Mouse (Mus musculus) small intestine, adult 2 months (tissue): ENCODE measurements around the gene Cd52.
A peak's percentile ranks its signal among the peaks of the same experiment; 100 is the strongest.

ENCODE experiments used
- CTCF ChIP-seq: fragments of 200-500 bp; IDR thresholded peaks from 2 replicates; pipeline ENCODE4 v1.5.1; 2012; ENCODE audit warnings: low read depth, mild to moderate bottlenecking, control low read depth, inconsistent platforms, low read length, moderate library complexity, mixed read lengths; ENCODE audit not compliant: insufficient replicate concordance, insufficient read length; ENCODE audit errors: extremely low read depth
- POLR2A ChIP-seq: fragments of 200-500 bp; IDR thresholded peaks from 2 replicates; pipeline ENCODE4 v1.6.1; 2012; ENCODE audit warnings: low read depth, mild to moderate bottlenecking, control low read depth, inconsistent platforms, low read length, moderate library complexity

- TF ChIP-seq CTCF = no peak
- TF ChIP-seq POLR2A = peak; percentile 76
Observed at GRCm38 (mm10) chr4:134128221-134128982, 33.5 kb upstream of the Cd52 start, which contains the start of gene Sh3bgrl3.
